Mouse (Mus musculus): ENCODE data around the gene Pgm5.

Gene Pgm5

GRCm38 (mm10) chr19:24793545-24794139 is 68.0 kb downstream of the Pgm5 start:
- in situ Hi-C loops (cut with MboI; ENCODE audit: low pct_unique_long_range_greater_than_20kb in 1 of 2, low sequenced_read_pairs in 2 of 2, unreplicated experiment in 1 of 2) = no loop called here

GRCm38 (mm10) chr19:24792876-24793275 is 68.8 kb downstream of the Pgm5 start:
- in situ Hi-C loops (cut with MboI; ENCODE audit: low pct_unique_long_range_greater_than_20kb in 1 of 2, low sequenced_read_pairs in 2 of 2, unreplicated experiment in 1 of 2) = no loop called here

- in situ Hi-C loops (cut with MboI; ENCODE audit: low pct_unique_long_range_greater_than_20kb in 1 of 2, low sequenced_read_pairs in 2 of 2, unreplicated experiment in 1 of 2) = no loop called here
Observed at GRCm38 (mm10) chr19:24785898-24786297, 75.8 kb downstream of the Pgm5 start.

- in situ Hi-C loops (cut with MboI; ENCODE audit: low pct_unique_long_range_greater_than_20kb in 1 of 2, low sequenced_read_pairs in 2 of 2, unreplicated experiment in 1 of 2) = no loop called here
Observed at GRCm38 (mm10) chr19:24785056-24785675, 76.5 kb downstream of the Pgm5 start.

GRCm38 (mm10) chr19:24783736-24784135 is 77.9 kb downstream of the Pgm5 start:
- in situ Hi-C loops (cut with MboI; ENCODE audit: low pct_unique_long_range_greater_than_20kb in 1 of 2, low sequenced_read_pairs in 2 of 2, unreplicated experiment in 1 of 2) = no loop called here

- in situ Hi-C loops (cut with MboI; ENCODE audit: low pct_unique_long_range_greater_than_20kb in 1 of 2, low sequenced_read_pairs in 2 of 2, unreplicated experiment in 1 of 2) = no loop called here
Observed at GRCm38 (mm10) chr19:24779996-24780395, 81.7 kb downstream of the Pgm5 start.

- in situ Hi-C loops (cut with MboI; ENCODE audit: low pct_unique_long_range_greater_than_20kb in 1 of 2, low sequenced_read_pairs in 2 of 2, unreplicated experiment in 1 of 2) = no loop called here
Observed at GRCm38 (mm10) chr19:24770345-24770744, 91.3 kb downstream of the Pgm5 start.

- in situ Hi-C loops (cut with MboI; ENCODE audit: low pct_unique_long_range_greater_than_20kb in 1 of 2, low sequenced_read_pairs in 2 of 2, unreplicated experiment in 1 of 2) = no loop called here
Observed at GRCm38 (mm10) chr19:24767401-24767800, 94.3 kb downstream of the Pgm5 start.

- in situ Hi-C loops (cut with MboI; ENCODE audit: low pct_unique_long_range_greater_than_20kb in 1 of 2, low sequenced_read_pairs in 2 of 2, unreplicated experiment in 1 of 2) = no loop called here
Observed at GRCm38 (mm10) chr19:24762473-24763149, 99.0 kb downstream of the Pgm5 start.

GRCm38 (mm10) chr19:24756627-24757026 is 105.0 kb downstream of the Pgm5 start:
- in situ Hi-C loops (cut with MboI; ENCODE audit: low pct_unique_long_range_greater_than_20kb in 1 of 2, low sequenced_read_pairs in 2 of 2, unreplicated experiment in 1 of 2) = no loop called here

- in situ Hi-C loops (cut with MboI; ENCODE audit: low pct_unique_long_range_greater_than_20kb in 1 of 2, low sequenced_read_pairs in 2 of 2, unreplicated experiment in 1 of 2) = no loop called here
Observed at GRCm38 (mm10) chr19:24754440-24754785, 107.2 kb downstream of the Pgm5 start.

- in situ Hi-C loops (cut with MboI; ENCODE audit: low pct_unique_long_range_greater_than_20kb in 1 of 2, low sequenced_read_pairs in 2 of 2, unreplicated experiment in 1 of 2) = no loop called here
Observed at GRCm38 (mm10) chr19:24753617-24754439, 107.8 kb downstream of the Pgm5 start.

- in situ Hi-C loops (cut with MboI; ENCODE audit: low pct_unique_long_range_greater_than_20kb in 1 of 2, low sequenced_read_pairs in 2 of 2, unreplicated experiment in 1 of 2) = no loop called here
Observed at GRCm38 (mm10) chr19:24752873-24753538, 108.6 kb downstream of the Pgm5 start.

GRCm38 (mm10) chr19:24746266-24746875 is 115.3 kb downstream of the Pgm5 start:
- in situ Hi-C loops (cut with MboI; ENCODE audit: low pct_unique_long_range_greater_than_20kb in 1 of 2, low sequenced_read_pairs in 2 of 2, unreplicated experiment in 1 of 2) = no loop called here

GRCm38 (mm10) chr19:24742606-24743005 is 119.0 kb downstream of the Pgm5 start:
- in situ Hi-C loops (cut with MboI; ENCODE audit: low pct_unique_long_range_greater_than_20kb in 1 of 2, low sequenced_read_pairs in 2 of 2, unreplicated experiment in 1 of 2) = no loop called here

GRCm38 (mm10) chr19:24738786-24739185 is 122.9 kb downstream of the Pgm5 start:
- in situ Hi-C loops (cut with MboI; ENCODE audit: low pct_unique_long_range_greater_than_20kb in 1 of 2, low sequenced_read_pairs in 2 of 2, unreplicated experiment in 1 of 2) = no loop called here

GRCm38 (mm10) chr19:24738026-24738425 is 123.6 kb downstream of the Pgm5 start:
- in situ Hi-C loops (cut with MboI; ENCODE audit: low pct_unique_long_range_greater_than_20kb in 1 of 2, low sequenced_read_pairs in 2 of 2, unreplicated experiment in 1 of 2) = no loop called here

GRCm38 (mm10) chr19:24735484-24736128 is 126.0 kb downstream of the Pgm5 start:
- in situ Hi-C loops (cut with MboI; ENCODE audit: low pct_unique_long_range_greater_than_20kb in 1 of 2, low sequenced_read_pairs in 2 of 2, unreplicated experiment in 1 of 2) = no loop called here

Measured in mouse embryonic stem cell (cell line).